Mouse (Mus musculus) megakaryocyte, embryonic 14.5 days (primary cell): ENCODE data around the gene Gm340.

Source experiments
- FLI1 ChIP-seq: IDR thresholded peaks from 2 replicates; pipeline ENCODE4 v1.6.1; 2012; ENCODE audit warnings: low read length, inconsistent platforms, mixed read lengths
- GATA1 ChIP-seq: IDR thresholded peaks from 3 replicates; pipeline ENCODE4 v1.6.1; 2012; ENCODE audit warnings: mixed read lengths, low read length, inconsistent platforms, borderline replicate concordance

- TF ChIP-seq GATA1 (no peak), FLI1 (no peak)
These were observed 2.8 kb upstream of the Gm340 start for GRCm38 (mm10) chr19:41579311-41579920.
